Mouse (Mus musculus) stomach, embryonic 14.5 days (tissue): ENCODE data around the gene Zfp704. TPM values are rescaled to one million over a fixed set of nuclear protein-coding genes. Genes with fewer than 3 reads are reported as not detected.

Experiments used
- ATAC-seq: fragments of 200-750 bp; cut with Nextera tagmentation; 2 replicates; pipeline ENCODE4 v1.8.0; 2017; ENCODE audit warnings: low read depth, moderate TSS enrichment; ENCODE audit not compliant: insufficient number of reproducible peaks, insufficient read depth, low FRiP score
- H3K27ac ChIP-seq: fragments of 300-500 bp; sonication (generic); 2 replicates; pipeline ENCODE4 v1.5.1; 2014; ENCODE audit warnings: mild to moderate bottlenecking, low read length, moderate library complexity, mixed read lengths
- H3K27me3 ChIP-seq: fragments of 300-500 bp; sonication (generic); 2 replicates; pipeline ENCODE4 v1.6.1; 2014; ENCODE audit warnings: low read length, control low read depth, mixed read lengths; ENCODE audit not compliant: control insufficient read depth, insufficient read depth
- H3K36me3 ChIP-seq: fragments of 300-500 bp; sonication (generic); 2 replicates; pipeline ENCODE4 v1.6.1; 2014; ENCODE audit warnings: mild to moderate bottlenecking, control low read depth, low read length, moderate library complexity, mixed read lengths; ENCODE audit not compliant: control insufficient read depth, insufficient read depth
- H3K4me1 ChIP-seq: fragments of 300-500 bp; sonication (generic); 2 replicates; pipeline ENCODE4 v1.6.1; 2014; ENCODE audit warnings: low read length, control low read depth, mixed read lengths; ENCODE audit not compliant: control insufficient read depth, insufficient read depth
- H3K4me2 ChIP-seq: fragments of 300-500 bp; sonication (generic); replicated peaks from 2 replicates; pipeline ENCODE4 v1.6.1; 2014; ENCODE audit warnings: low read depth, low read length, control low read depth
- H3K4me3 ChIP-seq: fragments of 300-500 bp; sonication (generic); 2 replicates; pipeline ENCODE4 v1.5.1; 2014; ENCODE audit warnings: low read depth, low read length, control low read depth
- H3K9ac ChIP-seq: fragments of 300-500 bp; sonication (generic); replicated peaks from 2 replicates; pipeline ENCODE4 v1.6.1; 2014; ENCODE audit warnings: low read depth, mild to moderate bottlenecking, control low read depth, low read length, moderate library complexity, mixed read lengths
- H3K9me3 ChIP-seq: fragments of 300-500 bp; sonication (generic); 2 replicates; pipeline ENCODE4 v1.6.1; 2016; ENCODE audit warnings: low read depth, low read length, control low read depth; ENCODE audit not compliant: control insufficient read depth
- WGBS: fragments of 180-500 bp; shearing (Covaris S2); extraction: QIAGEN DNeasy Blood & Tissue Kit; methylation state at CpG from one replicate; pipeline ENCODE4 v1.1.7; 2014; 5-methylcytosine and 5-hydroxymethylcytosine counted together
- polyA plus RNA-seq: library from polyadenylated mRNA; unstranded; fragments of >200 nt; fragmentation: Nextera tagmentation; extraction: Ambion mirVana; gene quantifications from 2 replicates; pipeline ENCODE4 v1.2.1, GENCODE M21; 2014

Gene Zfp704
- polyA plus RNA-seq, 1 experiment from 2014 or later, result 16.3 TPM

DNA sequence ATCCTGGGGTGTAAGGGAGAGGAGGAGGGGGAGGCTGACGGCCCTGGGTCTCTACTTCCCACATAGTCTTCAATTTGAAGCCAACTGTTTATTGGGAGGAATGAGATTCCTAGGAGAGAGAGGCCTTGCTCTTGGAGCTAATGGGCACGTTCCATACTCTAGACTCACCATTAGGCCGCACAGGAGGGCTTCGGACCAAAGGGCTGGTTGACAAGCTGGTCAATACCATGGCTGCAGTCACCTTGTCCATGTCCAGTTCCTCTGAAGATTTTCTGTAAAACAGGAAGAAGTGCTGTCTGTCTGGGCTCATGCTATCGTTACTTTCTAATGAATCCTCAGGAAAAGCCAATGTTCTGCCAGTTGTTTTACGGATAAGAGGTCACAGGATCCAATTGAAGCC, 135.6 kb downstream of the Zfp704 start:
- WGBS, result 94% methylated on average over 6 of the region's 6 CpGs
- H3K9me3 ChIP-seq, result no peaks in the 10 kb centered on the region
- no peak overlapping the region for H3K4me3 ChIP-seq
- H3K27ac ChIP-seq, result no peak overlapping the region
- H3K27me3 ChIP-seq, result no peaks in the 10 kb centered on the region
- H3K4me2 ChIP-seq, result no peak overlapping the region
- H3K9ac ChIP-seq, result no peak overlapping the region
- H3K36me3 ChIP-seq, result peaks cover 3% of the 10 kb centered on the region; the same call in 1 of the 2 replicates
- no peaks in the 10 kb centered on the region for H3K4me1 ChIP-seq
- ATAC-seq, result no peak

- no peak overlapping the region for H3K9ac ChIP-seq
- no peak overlapping the region for H3K4me2 ChIP-seq
- peak; percentile 31; the same call in 1 of the 2 replicates for ATAC-seq
- no peaks in the 10 kb centered on the region for H3K9me3 ChIP-seq
- no peaks in the 10 kb centered on the region; the same call in 1 of the 2 replicates for H3K4me1 ChIP-seq
- no peak overlapping the region for H3K27ac ChIP-seq
- no peaks in the 10 kb centered on the region for H3K27me3 ChIP-seq
- 42% methylated on average over 3 of the region's 3 CpGs for WGBS
- no peak overlapping the region for H3K4me3 ChIP-seq
- peaks cover 3% of the 10 kb centered on the region; the same call in 1 of the 2 replicates for H3K36me3 ChIP-seq
Observed at GRCm38 (mm10) chr3:9466287-9466686, 143.6 kb downstream of the Zfp704 start.

GRCm38 (mm10) chr3:9465731-9466130, 144.2 kb downstream of the Zfp704 start:
- Histone ChIP-seq H3K9ac (no peak overlapping the region), H3K9me3 (no peaks in the 10 kb centered on the region), H3K36me3 (peaks cover 2% of the 10 kb centered on the region; the same call in 1 of the 2 replicates), H3K4me3 (no peak overlapping the region), H3K27me3 (no peaks in the 10 kb centered on the region), H3K4me1 (no peaks in the 10 kb centered on the region; the same call in 1 of the 2 replicates), H3K27ac (no peak overlapping the region), H3K4me2 (no peak overlapping the region)
- no peak for ATAC-seq
- WGBS, result 80% methylated on average over 4 of the region's 4 CpGs

DNA sequence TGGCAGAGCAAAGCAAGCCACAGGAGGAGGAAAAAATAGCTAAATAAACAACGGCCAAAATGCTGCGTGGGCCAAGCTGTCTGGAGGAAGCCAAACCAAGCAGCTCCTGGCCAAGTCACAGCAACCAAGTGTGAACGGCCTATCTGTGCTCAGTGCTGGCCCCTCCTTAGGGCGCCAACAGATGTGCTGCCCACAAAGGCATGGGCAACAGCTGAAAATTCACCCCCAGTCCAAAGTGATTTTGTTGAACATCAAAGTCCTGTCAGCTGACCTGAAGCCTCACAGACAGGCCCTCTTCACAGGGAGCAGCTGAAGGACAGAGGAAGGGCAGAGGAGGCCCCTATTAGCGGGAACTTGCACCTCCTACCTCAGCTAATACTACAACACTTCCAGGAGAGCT, 148.2 kb downstream of the Zfp704 start:
- ATAC-seq, result no peak
- H3K4me1 ChIP-seq, result no peaks in the 10 kb centered on the region; the same call in 1 of the 2 replicates
- WGBS, result 89% methylated on average over 5 of the region's 5 CpGs

GRCm38 (mm10) chr3:9460284-9460683, 149.6 kb downstream of the Zfp704 start:
- H3K4me3 ChIP-seq, result no peak overlapping the region
- ATAC-seq, result no peak
- no peaks in the 10 kb centered on the region for H3K9me3 ChIP-seq
- no peaks in the 10 kb centered on the region; the same call in 1 of the 2 replicates for H3K36me3 ChIP-seq
- no peak overlapping the region for H3K9ac ChIP-seq
- H3K4me2 ChIP-seq, result no peak overlapping the region
- H3K27me3 ChIP-seq, result no peaks in the 10 kb centered on the region
- H3K4me1 ChIP-seq, result no peaks in the 10 kb centered on the region; the same call in 1 of the 2 replicates
- 78% methylated on average over 6 of the region's 6 CpGs for WGBS
- H3K27ac ChIP-seq, result no peak overlapping the region

More for the DNA sequence above, 148.2 kb downstream of the Zfp704 start:
- no peak overlapping the region for H3K4me3 ChIP-seq
- no peak overlapping the region for H3K27ac ChIP-seq
- no peaks in the 10 kb centered on the region; the same call in 1 of the 2 replicates for H3K36me3 ChIP-seq
- H3K27me3 ChIP-seq, result no peaks in the 10 kb centered on the region
- H3K9me3 ChIP-seq, result no peaks in the 10 kb centered on the region
- no peak overlapping the region for H3K9ac ChIP-seq
- H3K4me2 ChIP-seq, result no peak overlapping the region

- H3K9me3 ChIP-seq, result no peaks in the 10 kb centered on the region
- ATAC-seq, result no peak
- H3K36me3 ChIP-seq, result no peaks in the 10 kb centered on the region; the same call in 1 of the 2 replicates
- no peaks in the 10 kb centered on the region for H3K4me1 ChIP-seq
- 74% methylated on average over 10 of the region's 10 CpGs for WGBS
- no peak overlapping the region for H3K4me3 ChIP-seq
- H3K9ac ChIP-seq, result no peak overlapping the region
- no peak overlapping the region for H3K4me2 ChIP-seq
- H3K27ac ChIP-seq, result no peak overlapping the region
- H3K27me3 ChIP-seq, result no peaks in the 10 kb centered on the region
Observed at GRCm38 (mm10) chr3:9456380-9456890, 153.4 kb downstream of the Zfp704 start.

- no peaks in the 10 kb centered on the region; the same call in 1 of the 2 replicates for H3K36me3 ChIP-seq
- H3K4me2 ChIP-seq, result no peak overlapping the region
- no peak overlapping the region for H3K4me3 ChIP-seq
- H3K4me1 ChIP-seq, result no peaks in the 10 kb centered on the region
- 0 out of 2 replicates have a peak, but pooled peaks have one; percentile 10 for ATAC-seq
- no peaks in the 10 kb centered on the region for H3K27me3 ChIP-seq
- WGBS, result 93% methylated on average over 5 of the region's 5 CpGs
- no peak overlapping the region for H3K9ac ChIP-seq
- H3K27ac ChIP-seq, result no peak overlapping the region
- no peaks in the 10 kb centered on the region for H3K9me3 ChIP-seq
Observed at GRCm38 (mm10) chr3:9455351-9455750, 154.5 kb downstream of the Zfp704 start.

GRCm38 (mm10) chr3:9454556-9455330, 155.1 kb downstream of the Zfp704 start:
- no peak overlapping the region for H3K9ac ChIP-seq
- no peak for ATAC-seq
- no peaks in the 10 kb centered on the region for H3K9me3 ChIP-seq
- WGBS, result 82% methylated on average over 8 of the region's 8 CpGs
- H3K4me3 ChIP-seq, result no peak overlapping the region
- H3K4me1 ChIP-seq, result no peaks in the 10 kb centered on the region
- no peaks in the 10 kb centered on the region; the same call in 1 of the 2 replicates for H3K36me3 ChIP-seq
- no peaks in the 10 kb centered on the region for H3K27me3 ChIP-seq
- H3K4me2 ChIP-seq, result no peak overlapping the region
- no peak overlapping the region for H3K27ac ChIP-seq
